Mouse (Mus musculus) ES-E14 (cell line): Measurements from ENCODE around the gene Igsf21. TPM values are rescaled to one million over a fixed set of nuclear protein-coding genes. Genes with fewer than 3 reads are reported as not detected.
A peak's percentile ranks its signal among the peaks of the same experiment; 100 is the strongest.

Source experiments
- DNase-seq: peaks from one replicate; pipeline ENCODE4 v3.0.0-alpha.2; 2013; ENCODE audit warnings: low read depth, low spot score
- H3K27ac ChIP-seq: 2 replicates; pipeline ENCODE4 v1.5.1; 2012; ENCODE audit warnings: low read depth, mild to moderate bottlenecking, low read length, moderate library complexity, mixed read lengths; ENCODE audit not compliant: poor library complexity, insufficient read depth, severe bottlenecking
- H3K36me3 ChIP-seq: 2 replicates; pipeline ENCODE4 v1.6.1; 2012; ENCODE audit warnings: mild to moderate bottlenecking, low read length, moderate library complexity, mixed read lengths; ENCODE audit not compliant: control insufficient read depth, poor library complexity, insufficient read depth, severe bottlenecking
- H3K4me1 ChIP-seq, 2 experiments: fragments of 150-350 bp in 1 of 2; sonication (generic) in 1 of 2; 2 replicates each; pipeline ENCODE4 v1.6.1; 2012; ENCODE audit warnings: low read length in 2 of 2, mild to moderate bottlenecking in 1 of 2, mixed read lengths in 1 of 2; ENCODE audit not compliant: control insufficient read depth in 2 of 2, insufficient read depth in 2 of 2, poor library complexity in 1 of 2
- H3K4me3 ChIP-seq, 2 experiments: fragments of 150-350 bp in 1 of 2; sonication (generic) in 1 of 2; 2 replicates each; pipeline ENCODE4 v1.5.1; 2012; ENCODE audit warnings: low read length in 2 of 2, low read depth in 1 of 2, mild to moderate bottlenecking in 1 of 2, mixed read lengths in 1 of 2; ENCODE audit not compliant: insufficient read depth in 1 of 2, poor library complexity in 1 of 2, severe bottlenecking in 1 of 2
- H3K9ac ChIP-seq: 2 replicates; pipeline ENCODE4 v1.6.1; 2012; ENCODE audit warnings: low read depth, mild to moderate bottlenecking, low read length, mixed read lengths; ENCODE audit not compliant: poor library complexity, insufficient read depth, severe bottlenecking
- H3K9me3 ChIP-seq: fragments of 150-350 bp; sonication (generic); 2 replicates; pipeline ENCODE4 v1.6.1; 2012; ENCODE audit warnings: low read depth, mild to moderate bottlenecking, low read length; ENCODE audit not compliant: control insufficient read depth, insufficient read depth
- CHD2 ChIP-seq: IDR thresholded peaks from 2 replicates; pipeline ENCODE4 v1.6.1; 2014; ENCODE audit warnings: mild to moderate bottlenecking, low read depth, low read length, inconsistent platforms
- HCFC1 ChIP-seq: IDR thresholded peaks from 2 replicates; pipeline ENCODE4 v1.6.1; 2012; ENCODE audit warnings: low read length, inconsistent platforms, borderline replicate concordance; ENCODE audit not compliant: insufficient read depth
- MAFK ChIP-seq: IDR thresholded peaks from 2 replicates; pipeline ENCODE4 v1.6.1; 2014; ENCODE audit warnings: mild to moderate bottlenecking, low read depth, low read length, inconsistent platforms; ENCODE audit not compliant: insufficient read depth
- ZC3H11A ChIP-seq: IDR thresholded peaks from 2 replicates; pipeline ENCODE4 v1.6.1; 2012; ENCODE audit warnings: low read depth, mild to moderate bottlenecking, inconsistent platforms, low read length, borderline replicate concordance
- ZNF384 ChIP-seq: IDR thresholded peaks from 2 replicates; pipeline ENCODE4 v1.6.1; 2012; ENCODE audit warnings: low read depth, low read length, inconsistent platforms
- in situ Hi-C, 2 experiments: fragments of 600-800 bp; cut with MboI; formaldehyde crosslinking; loops; one replicate each; pipeline ENCODE4 v1.15.1; 2025; ENCODE audit warnings: low sequenced_read_pairs in 2 of 2, inconsistent platforms in 1 of 2; ENCODE audit not compliant: unreplicated experiment in 2 of 2
- total RNA-seq: library from RNA; depleted of rRNA; stranded (reverse); fragments of 300-350 nt; gene quantifications from 2 replicates; pipeline ENCODE4 v1.2.3, GENCODE M21; 2012

The Igsf21 gene
- total RNA-seq, 1 experiment = 2.5 TPM

- no peak overlapping the region for H3K4me3 ChIP-seq
- H3K4me1 ChIP-seq = peaks cover 6 to 39% of the 10 kb centered on the region in 2 experiments; a peak in 3 of 4 replicates
- no peak for DNase-seq
- TF ChIP-seq ZNF384 (no peak), HCFC1 (no peak), ZC3H11A (no peak), MAFK (no peak), CHD2 (no peak)
- H3K9me3 ChIP-seq = no peaks in the 10 kb centered on the region
- H3K27ac ChIP-seq = no peak overlapping the region
- H3K36me3 ChIP-seq = no peaks in the 10 kb centered on the region
- in situ Hi-C loops = no loop called here
- H3K9ac ChIP-seq = no peak overlapping the region
These were observed 30.5 kb downstream of the Igsf21 start for GRCm38 (mm10) chr4:140216096-140216495.

- no peak overlapping the region for H3K4me3 ChIP-seq
- H3K4me1 ChIP-seq = peaks cover 6 to 31% of the 10 kb centered on the region in 2 experiments; a peak in 3 of 4 replicates
- H3K27ac ChIP-seq = no peak overlapping the region
- H3K9me3 ChIP-seq = no peaks in the 10 kb centered on the region
- no peaks in the 10 kb centered on the region for H3K36me3 ChIP-seq
- no peak for DNase-seq
- in situ Hi-C loops = no loop called here
- TF ChIP-seq ZNF384 (no peak), HCFC1 (no peak), ZC3H11A (no peak), MAFK (no peak), CHD2 (no peak)
- H3K9ac ChIP-seq = no peak overlapping the region
These were observed 31.4 kb downstream of the Igsf21 start for GRCm38 (mm10) chr4:140215205-140215604.

DNA sequence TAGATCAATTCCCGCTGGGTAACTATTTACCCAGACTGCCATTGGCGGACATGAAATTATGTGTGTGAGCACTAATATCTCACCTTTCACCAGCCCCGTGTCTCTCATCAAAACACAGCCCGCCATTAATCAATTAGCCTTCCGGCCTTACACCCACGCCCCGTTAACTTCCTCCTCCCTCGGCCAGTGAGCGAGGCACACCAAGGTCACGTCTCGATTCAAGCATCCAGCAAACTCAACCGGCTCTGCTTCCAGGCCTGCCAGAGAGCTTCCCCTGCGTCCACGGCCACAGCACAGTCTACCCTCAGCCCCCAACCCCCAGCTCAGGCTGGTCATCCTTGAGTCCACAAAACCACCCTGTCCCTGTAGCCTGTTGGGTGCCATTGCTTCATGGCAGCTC, 32.2 kb downstream of the Igsf21 start:
- DNase-seq = no peak
- TF ChIP-seq MAFK (no peak), HCFC1 (no peak), CHD2 (no peak), ZNF384 (no peak), ZC3H11A (no peak)
- in situ Hi-C loops = no loop called here
- Histone ChIP-seq H3K27ac (no peak overlapping the region), H3K9ac (peak overlapping the region; percentile 5; the same call in 1 of the 2 replicates), H3K9me3 (no peaks in the 10 kb centered on the region), H3K4me3 (no peak overlapping the region), H3K36me3 (no peaks in the 10 kb centered on the region), H3K4me1 (peaks cover 6 to 24% of the 10 kb centered on the region in 2 experiments; a peak in 2 of 4 replicates)

- Histone ChIP-seq H3K27ac (no peak overlapping the region), H3K4me3 (no peak overlapping the region), H3K9me3 (no peaks in the 10 kb centered on the region), H3K4me1 (peaks cover 4 to 13% of the 10 kb centered on the region in 2 experiments; a peak in 3 of 4 replicates), H3K9ac (no peak overlapping the region), H3K36me3 (no peaks in the 10 kb centered on the region)
- no peak for TF ChIP-seq ZNF384
- no peak for TF ChIP-seq MAFK
- no peak for TF ChIP-seq CHD2
- no peak for TF ChIP-seq HCFC1
- TF ChIP-seq ZC3H11A = no peak
- in situ Hi-C loops = no loop called here
- DNase-seq = no peak
These were observed 36.3 kb downstream of the Igsf21 start for GRCm38 (mm10) chr4:140210129-140210890.
